Mouse (Mus musculus) bone marrow, adult 2 months (tissue): ENCODE results near the gene Prmt8. TPM values are rescaled to one million over a fixed set of nuclear protein-coding genes. Genes with fewer than 3 reads are reported as not detected.

ENCODE experiments used
- H3K27ac ChIP-seq: fragments of 200-500 bp; 2 replicates; pipeline ENCODE4 v1.5.1; 2012; ENCODE audit warnings: low read depth, mild to moderate bottlenecking, control low read depth, inconsistent platforms, low read length; ENCODE audit not compliant: control insufficient read depth, poor library complexity, insufficient read depth
- H3K4me1 ChIP-seq: fragments of 200-500 bp; 2 replicates; pipeline ENCODE4 v1.6.1; 2011; ENCODE audit warnings: low read length; ENCODE audit not compliant: control insufficient read depth, insufficient read depth
- H3K4me3 ChIP-seq: fragments of 200-500 bp; replicated peaks from 2 replicates; pipeline ENCODE3; 2011; ENCODE audit warnings: mild to moderate bottlenecking, low read depth, low read length, control low read depth; ENCODE audit not compliant: control insufficient read depth
- CTCF ChIP-seq: fragments of 200-500 bp; IDR thresholded peaks from 2 replicates; pipeline ENCODE4 v1.5.1; 2011; ENCODE audit warnings: low read length, control low read depth; ENCODE audit not compliant: control insufficient read depth, insufficient read depth
- POLR2A ChIP-seq: fragments of 200-500 bp; IDR thresholded peaks from 2 replicates; pipeline ENCODE4 v1.6.1; 2011; ENCODE audit warnings: low read depth, mild to moderate bottlenecking, control low read depth, low read length, borderline replicate concordance; ENCODE audit not compliant: control insufficient read depth
- WGBS: fragments of 180-500 bp; shearing (Covaris S2); methylation state at CpG from one replicate; pipeline ENCODE4 v1.1.7; 2018; 5-methylcytosine and 5-hydroxymethylcytosine counted together
- polyA plus RNA-seq: library from polyadenylated mRNA; stranded (reverse); fragments of >200 nt; gene quantifications from 2 replicates; pipeline ENCODE4 v1.2.4, GENCODE M21; 2011; ENCODE audit warnings: low replicate concordance; ENCODE audit not compliant: missing spikeins, insufficient read depth, insufficient read length

The Prmt8 gene
- polyA plus RNA-seq: not detected in 2 replicates

- no peaks in the 10 kb centered on the region for H3K4me1 ChIP-seq
- H3K4me3 ChIP-seq: no peak within 1 kb of the TSS
- 6% methylated on average over 42 of the region's 42 CpGs for WGBS
- TF ChIP-seq CTCF (no peak), POLR2A (no peak)
- H3K27ac ChIP-seq: no peak within 1 kb of the TSS
Measured at GRCm38 (mm10) chr6:127769275-127770156, at the start of gene Prmt8. Gene Prmt8 (minus strand): TSS chr6:127769472.

- Histone ChIP-seq H3K27ac (no peak overlapping the region), H3K4me3 (no peak overlapping the region), H3K4me1 (no peaks in the 10 kb centered on the region)
- TF ChIP-seq POLR2A (no peak), CTCF (no peak)
- 54% methylated on average over 9 of the region's 9 CpGs for WGBS
Measured at GRCm38 (mm10) chr6:127803046-127803729, 33.9 kb upstream of the Prmt8 start.

GRCm38 (mm10) chr6:127802211-127802610 is 32.9 kb upstream of the Prmt8 start:
- Histone ChIP-seq H3K4me3 (no peak overlapping the region), H3K27ac (no peak overlapping the region; the same call in 1 of the 2 replicates), H3K4me1 (no peaks in the 10 kb centered on the region)
- 89% methylated on average over 12 of the region's 12 CpGs for WGBS
- TF ChIP-seq CTCF: no peak
- TF ChIP-seq POLR2A: no peak

GRCm38 (mm10) chr6:127790023-127790422 is 20.8 kb upstream of the Prmt8 start:
- Histone ChIP-seq H3K4me1 (no peaks in the 10 kb centered on the region; the same call in 1 of the 2 replicates), H3K4me3 (no peak overlapping the region), H3K27ac (no peak overlapping the region)
- WGBS: 29% methylated on average over 13 of the region's 13 CpGs
- TF ChIP-seq CTCF (no peak), POLR2A (no peak)

GRCm38 (mm10) chr6:127770806-127771205 is 1.5 kb upstream of the Prmt8 start:
- no peak overlapping the region for H3K4me3 ChIP-seq
- WGBS: 40% methylated on average over 4 of the region's 4 CpGs
- no peaks in the 10 kb centered on the region for H3K4me1 ChIP-seq
- H3K27ac ChIP-seq: no peak overlapping the region
- TF ChIP-seq POLR2A (no peak), CTCF (no peak)

GRCm38 (mm10) chr6:127768621-127769274 is 524 bp downstream of the Prmt8 start:
- H3K27ac ChIP-seq: no peak overlapping the region
- H3K4me1 ChIP-seq: no peaks in the 10 kb centered on the region
- H3K4me3 ChIP-seq: no peak overlapping the region
- TF ChIP-seq POLR2A: no peak
- no peak for TF ChIP-seq CTCF
- WGBS: 4% methylated on average over 63 of the region's 64 CpGs

- Histone ChIP-seq H3K27ac (no peak overlapping the region; the same call in 1 of the 2 replicates), H3K4me3 (no peak overlapping the region), H3K4me1 (no peaks in the 10 kb centered on the region)
- TF ChIP-seq POLR2A (no peak), CTCF (no peak)
- 4% methylated on average over 49 of the region's 49 CpGs for WGBS
Measured at GRCm38 (mm10) chr6:127767706-127768493, 1.4 kb downstream of the Prmt8 start.
